15 mouse cellular contexts compared by ENCODE assay signal in genomic region chr1:43528275-43528674, GRCm38 (mm10).
DNase-seq lines count a peak whose midpoint lies in the region; TF ChIP-seq lines count a peak whose summit lies in the region.
"Had no signal": no experiment of that assay in that cellular context is flagged by ENCODE, and none has a peak within 500 bp of the region (broad histone marks: within the 10 kb centered on the region; RNA-seq: fewer than 3 reads in every experiment).

No protein-coding gene starts in this region.

- H3K27ac ChIP-seq in cerebellum, adult 2 months (ENCODE audit: insufficient read depth, low read length), result no peak overlapping the region
- H3K27ac ChIP-seq in layer of hippocampus, adult 2 months, result peak overlapping the region; percentile 77
- H3K27ac ChIP-seq: embryonic facial prominence, embryonic 13.5 days; embryonic facial prominence, embryonic 15.5 days; forebrain, embryonic 10.5 days; forebrain, embryonic 12.5 days had no signal

- DNase-seq in cerebellum, adult 2 months, result peak; percentile 35 to 56
- DNase-seq in cerebellum, adult 8-10 months, result no peak
- no peak for DNase-seq in layer of hippocampus, adult 2 months (ENCODE audit: low spot score in 2 of 2)
- DNase-seq in layer of hippocampus, adult 9-11 months, result no peak
- DNase-seq: adrenal gland, adult 2 months; adrenal gland, postnatal 10 days; adrenal gland, postnatal 25 days; cerebellum, adult 11 months; cerebellum, postnatal 36 days; embryo, embryonic 11 days had no signal

- peaks cover 5% of the 10 kb centered on the region; the same call in 1 of the 2 replicates for H3K4me1 ChIP-seq in cerebellum, adult 2 months (ENCODE audit: control insufficient read depth, insufficient read depth, low read length)

- no peak for TF ChIP-seq POLR2A in cerebellum, adult 2 months (IDR thresholded peaks at IDR 0.05; ENCODE audit: borderline replicate concordance, insufficient read depth, low read length)

- H3K27me3 ChIP-seq in cerebellum, adult 2 months (ENCODE audit: control insufficient read depth, insufficient read depth, low read length), result no peaks in the 10 kb centered on the region
- H3K27me3 ChIP-seq: embryonic facial prominence, embryonic 13.5 days; embryonic facial prominence, embryonic 15.5 days; forebrain, embryonic 12.5 days had no signal

- H3K4me3 ChIP-seq in cerebellum, adult 2 months (replicated peaks; ENCODE audit: insufficient read depth, low read depth, low read length), result no peak overlapping the region
- no peak overlapping the region for H3K4me3 ChIP-seq in layer of hippocampus, adult 2 months
- H3K4me3 ChIP-seq: embryonic facial prominence, embryonic 13.5 days; embryonic facial prominence, embryonic 15.5 days; erythroblast, embryonic 14.5 days; forebrain, embryonic 10.5 days; forebrain, embryonic 12.5 days had no signal

- TF ChIP-seq CTCF in cerebellum, adult 2 months (IDR thresholded peaks at IDR 0.05; ENCODE audit: borderline replicate concordance, insufficient read depth, low read depth, low read length), result no peak
- no peak for TF ChIP-seq CTCF in layer of hippocampus, adult 2 months (conservative IDR thresholded peaks at IDR 0.05)

- 16% methylated on average over 2 of the region's 2 CpGs for WGBS in cerebellum, adult 2 months

Comparison
In these comparisons a context has a peak if more than half of its experiments do, and no peak if none do; other contexts are left out.
1. DNase-seq: peak in cerebellum, adult 2 months (2 of 2); none in cerebellum, adult 8-10 months (single experiment), layer of hippocampus, adult 2 months (0 of 2) and layer of hippocampus, adult 9-11 months (single experiment).